Mouse (Mus musculus): Measurements from ENCODE around the gene Atf2. TPM values are rescaled to one million over a fixed set of nuclear protein-coding genes. Genes with fewer than 3 reads are reported as not detected.
A peak's percentile ranks its signal among the peaks of the same experiment; 100 is the strongest.

Gene Atf2
- polyA plus RNA-seq, 1 experiment from 2014 or later, result 14.4 TPM

DNA sequence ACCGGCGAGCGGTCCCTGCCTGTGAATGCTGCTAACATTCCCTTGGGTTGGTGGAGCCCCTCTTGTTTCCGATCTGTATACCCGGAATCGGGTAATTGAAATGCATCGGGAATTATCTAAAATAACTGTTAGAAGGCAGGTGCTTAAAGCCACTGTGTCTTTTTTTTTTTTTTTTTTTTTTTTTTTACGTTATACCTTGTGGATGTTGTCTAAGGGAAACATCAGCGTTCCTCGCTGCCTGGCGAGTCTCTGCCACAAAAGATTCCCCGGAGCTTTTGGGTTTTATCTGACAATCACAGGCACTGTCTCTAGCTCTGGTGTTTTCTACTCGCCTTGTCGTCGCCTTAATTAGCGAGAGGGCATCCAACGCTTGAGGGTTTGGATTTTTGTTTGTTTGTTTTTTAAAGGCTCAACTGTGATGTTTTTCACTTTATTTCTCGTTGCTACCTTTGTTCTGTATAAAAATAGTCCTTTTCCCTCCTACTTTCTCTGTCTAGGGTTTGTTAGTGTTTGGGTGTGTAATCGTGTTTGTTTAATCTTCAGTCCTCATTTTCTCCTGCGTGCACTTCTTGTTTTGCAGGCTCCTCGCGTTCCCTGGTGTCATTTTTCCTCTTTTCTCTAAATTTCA lies 116.6 kb downstream of the Atf2 start:
- peaks cover 63% of the 10 kb centered on the region for H3K27me3 ChIP-seq (ENCODE audit: insufficient read depth, low read length)
- H3K27ac ChIP-seq (ENCODE audit: low read depth), result no peak overlapping the region
- H3K9me3 ChIP-seq (ENCODE audit: low read length), result no peaks in the 10 kb centered on the region
- no peaks in the 10 kb centered on the region for H3K36me3 ChIP-seq (replicated peaks; ENCODE audit: insufficient read depth, low read length)
- TF ChIP-seq EP300 (IDR thresholded peaks at IDR 0.05; ENCODE audit: low read depth) (no peak), CTCF (IDR thresholded peaks at IDR 0.05; ENCODE audit: low read depth) (no peak)
- no peak overlapping the region for H3K9ac ChIP-seq (replicated peaks)
- WGBS (ENCODE audit: insufficient replicate concordance), result 1% methylated on average over 22 of the region's 22 CpGs
- H3K4me2 ChIP-seq (ENCODE audit: low read depth, low read length), result peak overlapping the region; percentile 92
- DNase-seq, result no peak
- peaks cover 4% of the 10 kb centered on the region for H3K4me1 ChIP-seq (ENCODE audit: insufficient read depth)
- ATAC-seq, result no peak
- H3K4me3 ChIP-seq (ENCODE audit: low read depth, low read length), result peak overlapping the region; percentile 64

GRCm38 (mm10) chr2:73774786-73775682 lies 117.4 kb downstream of the Atf2 start, which contains the start of gene Chn1:
Gene Chn1 (minus strand): TSS chr2:73775346.
- under 1% methylated on average over 60 of the region's 131 CpGs for WGBS (ENCODE audit: insufficient replicate concordance)
- peak within 1 kb of the TSS; percentile 46 for H3K9ac ChIP-seq (replicated peaks)
- H3K27ac ChIP-seq (ENCODE audit: low read depth), result no peak within 1 kb of the TSS
- no peaks in the 10 kb centered on the region for H3K9me3 ChIP-seq (ENCODE audit: low read length)
- ATAC-seq, result peak; percentile 77
- TF ChIP-seq EP300 (IDR thresholded peaks at IDR 0.05; ENCODE audit: low read depth), result no peak
- TF ChIP-seq CTCF (IDR thresholded peaks at IDR 0.05; ENCODE audit: low read depth), result no peak
- H3K4me2 ChIP-seq (ENCODE audit: low read depth, low read length), result peak within 1 kb of the TSS; percentile 92
- peak; percentile 51 for DNase-seq
- H3K36me3 ChIP-seq (replicated peaks; ENCODE audit: insufficient read depth, low read length), result no peaks in the 10 kb centered on the region
- peak within 1 kb of the TSS; percentile 64 for H3K4me3 ChIP-seq (ENCODE audit: low read depth, low read length)
- H3K4me1 ChIP-seq (ENCODE audit: insufficient read depth), result peaks cover 4% of the 10 kb centered on the region
- H3K27me3 ChIP-seq (ENCODE audit: insufficient read depth, low read length), result peaks cover 60% of the 10 kb centered on the region

DNA sequence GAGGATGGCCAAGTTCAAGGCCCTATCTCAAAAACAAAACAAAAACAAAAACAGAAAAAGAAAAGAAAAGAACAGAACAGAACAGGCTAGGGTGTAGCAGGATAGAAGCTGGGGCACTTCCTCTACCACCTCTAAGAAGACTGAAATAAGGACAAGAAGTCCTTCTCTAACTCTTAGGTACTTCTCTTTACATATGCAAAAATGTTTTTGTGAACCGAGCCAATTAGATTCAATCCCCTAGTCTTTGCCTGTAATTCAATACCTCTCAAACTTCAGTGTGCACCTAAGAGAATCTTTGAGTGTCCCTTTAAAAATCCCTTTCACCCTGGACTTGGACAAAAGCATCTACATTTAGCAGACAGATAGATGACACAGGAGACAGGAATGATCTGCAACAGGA lies 119.5 kb downstream of the Atf2 start:
- Histone ChIP-seq H3K4me1 (ENCODE audit: insufficient read depth) (peaks cover 4% of the 10 kb centered on the region), H3K4me2 (ENCODE audit: low read depth, low read length) (no peak overlapping the region), H3K4me3 (ENCODE audit: low read depth, low read length) (no peak overlapping the region), H3K36me3 (replicated peaks; ENCODE audit: insufficient read depth, low read length) (no peaks in the 10 kb centered on the region), H3K27ac (ENCODE audit: low read depth) (no peak overlapping the region), H3K9ac (replicated peaks) (no peak overlapping the region), H3K27me3 (ENCODE audit: insufficient read depth, low read length) (peaks cover 49% of the 10 kb centered on the region), H3K9me3 (ENCODE audit: low read length) (no peaks in the 10 kb centered on the region)
- no peak for DNase-seq
- TF ChIP-seq EP300 (IDR thresholded peaks at IDR 0.05; ENCODE audit: low read depth), result no peak
- no peak for TF ChIP-seq CTCF (IDR thresholded peaks at IDR 0.05; ENCODE audit: low read depth)
- no peak for ATAC-seq
- WGBS (ENCODE audit: insufficient replicate concordance), result 36% methylated on average over 1 of the region's 1 CpGs

- DNase-seq (no peak), ATAC-seq (no peak)
- no peaks in the 10 kb centered on the region for H3K36me3 ChIP-seq (replicated peaks; ENCODE audit: insufficient read depth, low read length)
- H3K27me3 ChIP-seq (ENCODE audit: insufficient read depth, low read length), result peaks cover 11% of the 10 kb centered on the region
- no peaks in the 10 kb centered on the region for H3K9me3 ChIP-seq (ENCODE audit: low read length)
- no peak for TF ChIP-seq CTCF (IDR thresholded peaks at IDR 0.05; ENCODE audit: low read depth)
- no peak for TF ChIP-seq EP300 (IDR thresholded peaks at IDR 0.05; ENCODE audit: low read depth)
- H3K27ac ChIP-seq (ENCODE audit: low read depth), result no peak overlapping the region
- H3K4me1 ChIP-seq (ENCODE audit: insufficient read depth), result no peaks in the 10 kb centered on the region
- no peak overlapping the region for H3K9ac ChIP-seq (replicated peaks)
- WGBS (ENCODE audit: insufficient replicate concordance), result 67% methylated on average over 4 of the region's 4 CpGs
- no peak overlapping the region for H3K4me3 ChIP-seq (ENCODE audit: low read depth, low read length)
- no peak overlapping the region for H3K4me2 ChIP-seq (ENCODE audit: low read depth, low read length)
These were observed 123.8 kb downstream of the Atf2 start for GRCm38 (mm10) chr2:73768669-73769068.

Other genes with a start within 250 kb of the Atf2 start
- 0.26 and 0.31 TPM in 2 replicates for gene Chn1, start 117.3 kb downstream of the Atf2 start, polyA plus RNA-seq (2015; fragmentation: Nextera tagmentation; extraction: Ambion mirVana)
- gene Atp5g3, start 18.7 kb upstream of the Atf2 start, polyA plus RNA-seq (2015; fragmentation: Nextera tagmentation; extraction: Ambion mirVana), result 1,436 and 1,439 TPM in 2 replicates